Mouse (Mus musculus): ENCODE data around the gene Galnt10. TPM values are rescaled to one million over a fixed set of nuclear protein-coding genes. Genes with fewer than 3 reads are reported as not detected.

Galnt10 gene
- polyA plus RNA-seq, 1 experiment: 22.4 TPM

DNA sequence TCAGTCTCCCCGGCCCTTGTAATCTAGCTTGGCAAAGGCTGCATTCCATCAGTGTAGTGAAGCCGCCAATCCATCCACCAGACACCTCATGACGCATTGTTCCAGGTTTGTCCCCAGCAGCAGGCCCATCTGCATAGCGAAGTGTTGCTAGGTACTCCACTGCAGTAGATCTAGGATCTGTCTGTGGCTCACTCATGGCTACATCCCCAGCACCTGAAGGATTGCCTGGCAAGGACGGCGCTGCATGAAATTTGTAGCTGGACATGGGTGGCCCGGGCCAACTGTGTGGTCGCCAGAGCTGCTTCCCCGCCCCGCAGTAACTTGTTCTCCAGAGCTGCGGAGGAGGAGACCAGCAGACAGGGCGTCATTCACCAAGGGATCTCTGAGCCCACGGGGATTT lies 128.2 kb downstream of the Galnt10 start:
- TF ChIP-seq POLR2A (IDR thresholded peaks at IDR 0.05; ENCODE audit: borderline replicate concordance, low read depth, low read length): no peak
- no peak for TF ChIP-seq CTCF (IDR thresholded peaks at IDR 0.05; ENCODE audit: low read depth, low read length)
- Histone ChIP-seq H3K4me1 (ENCODE audit: control insufficient read depth, insufficient read depth, low read length) (no peaks in the 10 kb centered on the region), H3K4me3 (ENCODE audit: insufficient read depth, low read length) (no peak overlapping the region), H3K27ac (ENCODE audit: insufficient read depth, low read depth, low read length) (no peak overlapping the region)

- Histone ChIP-seq H3K27ac (ENCODE audit: insufficient read depth, low read depth, low read length) (no peak overlapping the region), H3K4me3 (ENCODE audit: insufficient read depth, low read length) (no peak overlapping the region), H3K4me1 (ENCODE audit: control insufficient read depth, insufficient read depth, low read length) (no peaks in the 10 kb centered on the region)
- TF ChIP-seq CTCF (IDR thresholded peaks at IDR 0.05; ENCODE audit: low read depth, low read length) (no peak), POLR2A (IDR thresholded peaks at IDR 0.05; ENCODE audit: borderline replicate concordance, low read depth, low read length) (no peak)
Observed at GRCm38 (mm10) chr11:57773936-57774335, 128.7 kb downstream of the Galnt10 start.

DNA sequence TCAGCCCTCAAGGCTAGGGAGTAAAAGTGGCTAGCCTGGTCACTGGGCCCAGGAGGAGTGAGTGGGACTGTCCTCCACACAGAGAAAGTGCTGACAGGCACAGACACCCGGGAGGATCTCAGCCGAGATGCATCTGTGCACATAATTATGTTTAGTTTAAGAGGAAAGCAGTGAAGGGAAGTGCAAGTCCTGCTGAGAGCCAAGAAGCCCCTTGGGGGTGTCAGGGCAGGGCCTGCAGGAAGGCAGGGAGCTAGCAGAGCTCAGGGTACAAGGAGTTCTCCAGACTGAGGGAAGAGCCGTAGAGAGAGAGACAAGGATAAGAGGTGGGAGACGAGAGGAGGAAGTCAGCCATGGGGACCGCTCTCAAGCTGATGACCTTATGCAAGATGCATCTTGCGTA lies 130.6 kb downstream of the Galnt10 start:
- Histone ChIP-seq H3K4me1 (ENCODE audit: control insufficient read depth, insufficient read depth, low read length) (no peaks in the 10 kb centered on the region), H3K27ac (ENCODE audit: insufficient read depth, low read depth, low read length) (no peak overlapping the region)

GRCm38 (mm10) chr11:57776546-57776945 lies 131.3 kb downstream of the Galnt10 start:
- H3K4me1 ChIP-seq (ENCODE audit: control insufficient read depth, insufficient read depth, low read length): no peaks in the 10 kb centered on the region
- H3K4me3 ChIP-seq (ENCODE audit: insufficient read depth, low read length): no peak overlapping the region
- TF ChIP-seq POLR2A (IDR thresholded peaks at IDR 0.05; ENCODE audit: borderline replicate concordance, low read depth, low read length): no peak
- no peak for TF ChIP-seq CTCF (IDR thresholded peaks at IDR 0.05; ENCODE audit: low read depth, low read length)
- no peak overlapping the region for H3K27ac ChIP-seq (ENCODE audit: insufficient read depth, low read depth, low read length)

More for the DNA sequence above, 130.6 kb downstream of the Galnt10 start:
- TF ChIP-seq POLR2A (IDR thresholded peaks at IDR 0.05; ENCODE audit: borderline replicate concordance, low read depth, low read length): no peak
- TF ChIP-seq CTCF (IDR thresholded peaks at IDR 0.05; ENCODE audit: low read depth, low read length): no peak
- no peak overlapping the region for H3K4me3 ChIP-seq (ENCODE audit: insufficient read depth, low read length)

DNA sequence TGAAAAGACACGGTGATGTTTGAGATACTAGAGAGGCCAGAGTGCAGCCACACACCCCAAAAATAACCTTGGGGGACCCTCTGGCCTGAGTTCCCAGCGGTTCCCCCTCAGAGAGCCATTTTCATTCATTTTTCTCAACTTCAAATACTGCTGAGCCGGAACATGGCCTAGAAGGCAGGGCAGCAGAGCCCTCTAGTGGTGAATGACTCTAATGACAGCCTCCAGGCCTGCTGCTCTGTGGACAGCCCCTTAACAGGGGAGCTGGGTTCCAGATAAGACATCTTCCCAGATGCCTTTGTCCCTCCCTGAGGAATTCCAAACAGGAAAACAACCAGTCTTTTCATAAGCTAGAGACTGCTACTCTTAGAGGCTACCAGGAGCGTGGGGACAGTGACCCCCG lies 133.1 kb downstream of the Galnt10 start:
- TF ChIP-seq CTCF (IDR thresholded peaks at IDR 0.05; ENCODE audit: low read depth, low read length) (peak; percentile 94), POLR2A (IDR thresholded peaks at IDR 0.05; ENCODE audit: borderline replicate concordance, low read depth, low read length) (no peak)
- Histone ChIP-seq H3K4me1 (ENCODE audit: control insufficient read depth, insufficient read depth, low read length) (no peaks in the 10 kb centered on the region), H3K27ac (ENCODE audit: insufficient read depth, low read depth, low read length) (no peak overlapping the region)

GRCm38 (mm10) chr11:57779824-57780223 lies 134.6 kb downstream of the Galnt10 start:
- Histone ChIP-seq H3K4me3 (ENCODE audit: insufficient read depth, low read length) (no peak overlapping the region), H3K4me1 (ENCODE audit: control insufficient read depth, insufficient read depth, low read length) (no peaks in the 10 kb centered on the region), H3K27ac (ENCODE audit: insufficient read depth, low read depth, low read length) (no peak overlapping the region)
- TF ChIP-seq POLR2A (IDR thresholded peaks at IDR 0.05; ENCODE audit: borderline replicate concordance, low read depth, low read length): no peak
- TF ChIP-seq CTCF (IDR thresholded peaks at IDR 0.05; ENCODE audit: low read depth, low read length): no peak

More for the DNA sequence above, 133.1 kb downstream of the Galnt10 start:
- no peak overlapping the region for H3K4me3 ChIP-seq (ENCODE audit: insufficient read depth, low read length)

- no peak overlapping the region for H3K27ac ChIP-seq (ENCODE audit: insufficient read depth, low read depth, low read length)
- no peak overlapping the region for H3K4me3 ChIP-seq (ENCODE audit: insufficient read depth, low read length)
- TF ChIP-seq CTCF (IDR thresholded peaks at IDR 0.05; ENCODE audit: low read depth, low read length) (no peak), POLR2A (IDR thresholded peaks at IDR 0.05; ENCODE audit: borderline replicate concordance, low read depth, low read length) (no peak)
- no peaks in the 10 kb centered on the region for H3K4me1 ChIP-seq (ENCODE audit: control insufficient read depth, insufficient read depth, low read length)
Observed at GRCm38 (mm10) chr11:57786616-57787418, 141.6 kb downstream of the Galnt10 start.

DNA sequence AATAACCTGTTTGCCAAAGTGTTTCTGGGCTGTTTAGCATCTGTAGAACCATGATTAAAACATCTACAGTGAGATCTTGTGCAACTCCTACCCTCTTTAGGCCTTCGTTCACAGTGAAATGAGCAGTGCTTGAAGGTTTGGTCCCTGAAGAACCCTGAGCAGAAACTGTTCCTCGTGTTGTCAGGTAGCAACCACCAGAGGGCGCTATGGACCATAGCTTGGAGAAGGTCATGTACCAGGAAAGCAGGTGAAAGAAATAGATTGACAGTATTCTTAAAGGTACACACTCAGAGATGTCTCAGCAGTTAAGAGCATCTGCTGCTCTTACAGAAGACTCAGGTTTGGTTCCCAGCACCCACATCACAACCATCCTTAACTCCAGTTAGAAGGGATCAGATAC lies 142.7 kb downstream of the Galnt10 start:
- H3K27ac ChIP-seq (ENCODE audit: insufficient read depth, low read depth, low read length): no peak overlapping the region
- no peaks in the 10 kb centered on the region for H3K4me1 ChIP-seq (ENCODE audit: control insufficient read depth, insufficient read depth, low read length)
- TF ChIP-seq CTCF (IDR thresholded peaks at IDR 0.05; ENCODE audit: low read depth, low read length) (peak; percentile 52), POLR2A (IDR thresholded peaks at IDR 0.05; ENCODE audit: borderline replicate concordance, low read depth, low read length) (no peak)
- no peak overlapping the region for H3K4me3 ChIP-seq (ENCODE audit: insufficient read depth, low read length)

GRCm38 (mm10) chr11:57790866-57791535 lies 145.8 kb downstream of the Galnt10 start:
- H3K4me1 ChIP-seq (ENCODE audit: control insufficient read depth, insufficient read depth, low read length): peaks cover 2% of the 10 kb centered on the region; the same call in 1 of the 2 replicates
- 0 out of 2 replicates have a peak overlapping the region, but pooled peaks have one; percentile 22 for H3K4me3 ChIP-seq (ENCODE audit: insufficient read depth, low read length)
- TF ChIP-seq POLR2A (IDR thresholded peaks at IDR 0.05; ENCODE audit: borderline replicate concordance, low read depth, low read length) (no peak), CTCF (IDR thresholded peaks at IDR 0.05; ENCODE audit: low read depth, low read length) (no peak)
- no peak overlapping the region for H3K27ac ChIP-seq (ENCODE audit: insufficient read depth, low read depth, low read length)

DNA sequence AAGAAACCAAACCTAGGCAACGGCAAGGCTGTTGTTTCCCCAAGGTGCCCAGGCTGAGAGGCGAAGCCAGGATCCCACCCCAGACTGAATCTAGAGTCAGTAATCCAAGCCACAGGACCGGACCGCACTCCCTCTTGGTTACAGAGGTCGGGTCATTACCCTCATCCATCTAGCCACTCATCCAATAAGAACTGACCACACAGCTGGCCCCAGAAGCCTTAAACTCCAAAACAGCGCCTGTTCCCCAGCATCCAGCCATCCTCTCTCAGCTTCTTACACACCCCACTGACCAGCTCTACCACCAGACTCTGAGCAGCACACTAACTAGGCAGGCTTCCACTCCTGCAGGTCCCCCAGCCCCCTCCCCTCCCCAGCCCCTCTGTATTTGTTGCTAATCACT lies 149.8 kb downstream of the Galnt10 start:
- no peak for TF ChIP-seq POLR2A (IDR thresholded peaks at IDR 0.05; ENCODE audit: borderline replicate concordance, low read depth, low read length)
- no peak for TF ChIP-seq CTCF (IDR thresholded peaks at IDR 0.05; ENCODE audit: low read depth, low read length)
- H3K27ac ChIP-seq (ENCODE audit: insufficient read depth, low read depth, low read length): no peak overlapping the region

More for the DNA sequence above, 149.8 kb downstream of the Galnt10 start:
- no peak overlapping the region for H3K4me3 ChIP-seq (ENCODE audit: insufficient read depth, low read length)
- peaks cover 4% of the 10 kb centered on the region; the same call in 1 of the 2 replicates for H3K4me1 ChIP-seq (ENCODE audit: control insufficient read depth, insufficient read depth, low read length)
